Mouse (Mus musculus) hindbrain, embryonic 11.5 days (tissue): Measurements from ENCODE around the gene Capn3. TPM values are rescaled to one million over a fixed set of nuclear protein-coding genes. Genes with fewer than 3 reads are reported as not detected.

Source experiments
- ATAC-seq: fragments of 200-750 bp; cut with Nextera tagmentation; 2 replicates; pipeline ENCODE4 v1.8.0; 2017; ENCODE audit warnings: mild to moderate bottlenecking, moderate TSS enrichment, moderate library complexity; ENCODE audit not compliant: low FRiP score
- DNase-seq: peaks from one replicate; pipeline ENCODE4 v3.0.0-alpha.2; 2015; ENCODE audit warnings: low spot score
- H3K27ac ChIP-seq: fragments of 300-500 bp; sonication (generic); 2 replicates; pipeline ENCODE4 v1.5.1; 2014; ENCODE audit warnings: mild to moderate bottlenecking, low read depth, low read length
- H3K27me3 ChIP-seq: fragments of 300-500 bp; sonication (generic); 2 replicates; pipeline ENCODE4 v1.6.1; 2014; ENCODE audit warnings: mild to moderate bottlenecking, low read length, moderate library complexity, mixed read lengths; ENCODE audit not compliant: control insufficient read depth, insufficient read depth
- H3K36me3 ChIP-seq: fragments of 300-500 bp; sonication (generic); 2 replicates; pipeline ENCODE4 v1.6.1; 2014; ENCODE audit warnings: mild to moderate bottlenecking, low read length, moderate library complexity, mixed read lengths; ENCODE audit not compliant: control insufficient read depth, insufficient read depth
- H3K4me1 ChIP-seq: fragments of 300-500 bp; sonication (generic); replicated peaks from 2 replicates; pipeline ENCODE4 v1.6.1; 2014; ENCODE audit warnings: low read length, mixed read lengths; ENCODE audit not compliant: control insufficient read depth, insufficient read depth
- H3K4me2 ChIP-seq: fragments of 300-500 bp; sonication (generic); replicated peaks from 2 replicates; pipeline ENCODE4 v1.6.1; 2014; ENCODE audit warnings: mild to moderate bottlenecking, low read depth, low read length
- H3K4me3 ChIP-seq: fragments of 300-500 bp; sonication (generic); 2 replicates; pipeline ENCODE4 v1.5.1; 2014; ENCODE audit warnings: low read depth, low read length
- H3K9ac ChIP-seq: fragments of 300-500 bp; sonication (generic); 2 replicates; pipeline ENCODE4 v1.6.1; 2014; ENCODE audit warnings: low read depth, low read length
- H3K9me3 ChIP-seq: fragments of 300-500 bp; sonication (generic); 2 replicates; pipeline ENCODE4 v1.6.1; 2016; ENCODE audit warnings: low read length; ENCODE audit not compliant: control insufficient read depth
- WGBS: fragments of 180-500 bp; shearing (Covaris S2); extraction: QIAGEN DNeasy Blood & Tissue Kit; methylation state at CpG from one replicate; pipeline ENCODE4 v1.1.7; 2014; 5-methylcytosine and 5-hydroxymethylcytosine counted together
- polyA plus RNA-seq: library from polyadenylated mRNA; unstranded; fragments of >200 nt; fragmentation: Nextera tagmentation; extraction: Ambion mirVana; gene quantifications from 2 replicates; pipeline ENCODE4 v1.2.1, GENCODE M21; 2014

The Capn3 gene
- polyA plus RNA-seq, result 1.6 and 1.7 TPM in 2 replicates

GRCm38 (mm10) chr2:120455719-120456118 lies at the start of gene Capn3:
TSS of gene Capn3 (plus strand) at chr2:120456019.
- Histone ChIP-seq H3K4me2 (no peak within 1 kb of the TSS), H3K27ac (no peak within 1 kb of the TSS), H3K4me3 (no peak within 1 kb of the TSS), H3K27me3 (no peaks in the 10 kb centered on the region), H3K36me3 (no peaks in the 10 kb centered on the region), H3K4me1 (no peaks in the 10 kb centered on the region), H3K9me3 (no peaks in the 10 kb centered on the region), H3K9ac (no peak within 1 kb of the TSS)
- no peak for DNase-seq
- ATAC-seq, result no peak
- 76% methylated on average over 4 of the region's 4 CpGs for WGBS

DNA sequence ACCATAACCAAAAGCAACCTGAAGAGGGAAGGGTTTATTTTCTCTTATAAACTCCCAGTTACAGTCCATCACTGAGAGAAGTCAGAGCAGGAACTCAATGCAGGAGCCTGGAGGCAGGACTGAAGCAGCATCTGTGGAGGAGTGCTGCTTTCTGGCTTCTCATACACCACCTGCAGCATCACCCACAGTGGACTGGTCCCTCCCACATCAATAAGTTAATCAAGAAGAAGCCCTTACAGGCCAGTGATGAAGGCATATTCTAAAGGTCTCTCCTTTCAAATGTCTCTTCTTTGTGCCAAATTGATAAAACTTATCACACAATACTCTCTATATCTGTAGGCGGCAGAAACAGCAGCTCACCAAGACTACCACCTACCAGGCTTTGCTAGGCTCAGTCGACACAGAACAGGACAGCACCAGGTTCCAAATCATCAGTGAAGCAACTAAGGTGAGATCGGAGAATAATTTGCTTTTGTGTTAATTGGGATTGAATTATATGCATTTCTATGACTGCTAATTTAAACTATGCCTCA lies 44.7 kb upstream of the Capn3 start:
- Histone ChIP-seq H3K27ac (no peak overlapping the region), H3K4me3 (no peak overlapping the region), H3K36me3 (no peaks in the 10 kb centered on the region), H3K9me3 (no peaks in the 10 kb centered on the region), H3K9ac (no peak overlapping the region), H3K4me1 (no peaks in the 10 kb centered on the region), H3K27me3 (no peaks in the 10 kb centered on the region), H3K4me2 (no peak overlapping the region)
- DNase-seq (no peak), ATAC-seq (no peak)
- 91% methylated on average over 3 of the region's 3 CpGs for WGBS

DNA sequence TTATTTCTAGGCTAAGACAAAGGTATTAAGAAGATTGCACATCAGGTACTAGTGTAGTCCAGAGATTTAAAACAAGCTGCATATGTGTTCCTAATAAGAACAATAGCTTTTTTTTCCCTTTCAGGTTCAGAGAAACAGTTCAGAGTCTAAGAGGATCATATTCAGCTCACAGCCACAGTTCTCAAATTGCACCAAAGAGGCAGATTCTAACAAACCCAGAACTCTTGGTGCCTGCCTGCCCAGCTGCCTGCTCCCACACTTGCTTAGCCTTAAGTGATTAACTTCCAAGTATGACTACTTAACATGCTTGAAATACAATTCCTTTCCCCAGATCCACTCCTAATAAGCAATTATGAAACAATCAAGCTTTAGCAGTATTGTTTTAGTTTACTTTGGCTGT lies 41.7 kb upstream of the Capn3 start:
- no peak overlapping the region for H3K27ac ChIP-seq
- no peaks in the 10 kb centered on the region for H3K9me3 ChIP-seq
- no peak overlapping the region for H3K4me2 ChIP-seq
- H3K9ac ChIP-seq, result no peak overlapping the region
- no peaks in the 10 kb centered on the region for H3K36me3 ChIP-seq
- DNase-seq (no peak), ATAC-seq (no peak)
- H3K27me3 ChIP-seq, result no peaks in the 10 kb centered on the region
- H3K4me3 ChIP-seq, result no peak overlapping the region
- H3K4me1 ChIP-seq, result no peaks in the 10 kb centered on the region

- DNase-seq (no peak), ATAC-seq (no peak)
- Histone ChIP-seq H3K27ac (no peak overlapping the region), H3K4me2 (no peak overlapping the region), H3K4me1 (no peaks in the 10 kb centered on the region), H3K27me3 (no peaks in the 10 kb centered on the region), H3K4me3 (no peak overlapping the region), H3K9ac (no peak overlapping the region), H3K36me3 (no peaks in the 10 kb centered on the region), H3K9me3 (no peaks in the 10 kb centered on the region)
- 87% methylated on average over 1 of the region's 1 CpGs for WGBS
Measured at GRCm38 (mm10) chr2:120414738-120415414, 40.9 kb upstream of the Capn3 start.

DNA sequence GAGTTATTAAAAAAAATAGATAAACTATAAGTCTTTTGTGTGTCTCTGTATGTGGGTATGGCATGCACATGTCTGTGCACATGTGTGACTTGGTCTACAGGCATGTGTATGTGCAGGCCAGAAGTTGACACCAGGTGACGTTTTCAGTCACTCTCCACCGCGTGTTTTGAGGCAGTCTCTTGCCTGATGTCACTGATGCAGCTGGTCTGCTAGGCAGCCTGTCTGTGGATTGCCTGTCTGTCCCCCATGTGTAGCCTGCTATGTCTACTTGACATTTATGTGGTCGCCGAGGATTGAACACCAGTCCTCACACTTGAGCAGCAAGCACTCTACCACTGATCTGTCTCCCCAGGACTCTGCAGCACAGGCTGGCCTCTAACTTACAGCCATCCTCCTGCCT lies 31.4 kb upstream of the Capn3 start:
- Histone ChIP-seq H3K4me2 (no peak overlapping the region), H3K27ac (no peak overlapping the region), H3K36me3 (no peaks in the 10 kb centered on the region), H3K27me3 (no peaks in the 10 kb centered on the region), H3K4me1 (no peaks in the 10 kb centered on the region), H3K9ac (no peak overlapping the region), H3K4me3 (no peak overlapping the region), H3K9me3 (no peaks in the 10 kb centered on the region)
- ATAC-seq, result no peak
- WGBS, result 88% methylated on average over 5 of the region's 5 CpGs
- DNase-seq, result no peak

GRCm38 (mm10) chr2:120444486-120444885 lies 11.3 kb upstream of the Capn3 start:
- Histone ChIP-seq H3K4me2 (no peak overlapping the region), H3K4me1 (no peaks in the 10 kb centered on the region), H3K27ac (no peak overlapping the region), H3K9ac (no peak overlapping the region), H3K27me3 (no peaks in the 10 kb centered on the region), H3K36me3 (no peaks in the 10 kb centered on the region), H3K9me3 (no peaks in the 10 kb centered on the region), H3K4me3 (no peak overlapping the region)
- no peak for ATAC-seq
- 89% methylated on average over 1 of the region's 1 CpGs for WGBS
- no peak for DNase-seq

DNA sequence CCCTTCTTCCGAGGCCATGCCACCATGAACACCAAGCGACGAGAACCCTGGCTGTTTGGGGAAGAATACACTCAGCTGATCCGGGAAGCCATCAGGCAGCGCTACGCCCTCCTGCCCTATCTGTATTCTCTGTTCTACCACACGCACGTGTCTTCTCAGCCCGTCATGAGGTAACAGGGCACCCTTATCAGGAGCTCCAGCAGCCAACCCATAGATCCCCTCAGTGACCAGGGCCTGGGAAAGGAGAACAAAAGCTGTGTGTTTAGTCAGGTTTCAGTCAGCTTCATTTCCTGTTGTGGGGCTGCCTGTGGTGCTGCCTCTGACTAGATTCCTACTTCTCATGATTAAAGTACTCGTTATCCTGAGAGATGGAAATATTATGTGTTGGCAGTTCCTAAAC lies 9.4 kb upstream of the Capn3 start:
- DNase-seq (no peak), ATAC-seq (no peak)
- H3K9me3 ChIP-seq, result no peaks in the 10 kb centered on the region
- H3K27me3 ChIP-seq, result no peaks in the 10 kb centered on the region
- 83% methylated on average over 10 of the region's 10 CpGs for WGBS
- no peaks in the 10 kb centered on the region for H3K4me1 ChIP-seq
- H3K9ac ChIP-seq, result no peak overlapping the region
- no peak overlapping the region for H3K4me2 ChIP-seq
- no peak overlapping the region for H3K4me3 ChIP-seq
- no peak overlapping the region for H3K27ac ChIP-seq
- no peaks in the 10 kb centered on the region for H3K36me3 ChIP-seq

DNA sequence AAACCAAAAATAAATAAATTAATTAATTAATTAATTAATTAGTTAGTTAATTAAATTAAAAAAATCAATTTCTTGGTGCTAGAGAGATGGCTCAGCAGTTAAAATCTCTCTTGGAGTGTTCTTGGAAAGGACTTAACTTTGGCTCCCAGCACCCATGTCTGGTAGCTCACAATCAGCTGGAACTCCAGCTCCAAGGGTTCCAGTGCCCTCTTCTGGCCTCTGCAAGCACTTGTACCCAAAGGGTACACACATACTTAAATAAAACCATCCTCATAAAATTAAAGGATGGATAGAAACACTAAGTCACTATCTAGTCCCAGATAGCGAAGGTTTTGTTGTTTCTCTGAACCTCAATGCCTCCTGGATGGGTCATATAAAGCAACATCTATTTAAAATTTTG lies 8.5 kb upstream of the Capn3 start:
- Histone ChIP-seq H3K36me3 (no peaks in the 10 kb centered on the region), H3K4me2 (no peak overlapping the region), H3K4me3 (no peak overlapping the region), H3K27me3 (no peaks in the 10 kb centered on the region), H3K4me1 (no peaks in the 10 kb centered on the region), H3K9me3 (no peaks in the 10 kb centered on the region), H3K27ac (no peak overlapping the region), H3K9ac (no peak overlapping the region)
- no peak for DNase-seq
- no peak for ATAC-seq
- 91% methylated on average over 1 of the region's 1 CpGs for WGBS

DNA sequence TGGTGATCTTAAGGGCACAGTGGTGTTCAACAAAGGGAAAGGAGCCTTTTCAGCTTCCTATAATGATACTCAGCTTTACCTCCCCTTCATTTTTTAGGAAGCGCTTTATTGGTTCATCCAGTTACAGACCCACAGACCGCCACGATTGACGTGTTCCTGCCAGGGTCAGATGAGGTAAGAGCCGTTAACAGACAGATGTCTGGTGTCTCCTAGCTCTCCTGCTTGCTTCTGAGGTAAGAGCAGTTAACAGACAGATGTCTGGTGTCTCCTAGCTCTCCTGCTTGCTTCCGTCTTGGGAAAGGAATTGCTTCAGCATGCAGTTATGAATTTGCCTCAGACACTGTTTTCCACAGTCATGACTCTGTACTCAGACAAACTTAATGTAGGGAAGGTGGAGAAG lies 5.1 kb upstream of the Capn3 start:
- 77% methylated on average over 6 of the region's 6 CpGs for WGBS
- ATAC-seq (no peak), DNase-seq (no peak)
- no peak overlapping the region for H3K4me3 ChIP-seq
- no peaks in the 10 kb centered on the region for H3K36me3 ChIP-seq
- no peak overlapping the region for H3K27ac ChIP-seq
- H3K4me2 ChIP-seq, result no peak overlapping the region
- H3K4me1 ChIP-seq, result no peaks in the 10 kb centered on the region
- no peak overlapping the region for H3K9ac ChIP-seq
- no peaks in the 10 kb centered on the region for H3K27me3 ChIP-seq
- no peaks in the 10 kb centered on the region for H3K9me3 ChIP-seq
